Mouse (Mus musculus) thymus, adult 2 months (tissue): ENCODE data around the gene Agrp.

Source experiments
- CTCF ChIP-seq: fragments of 200-500 bp; IDR thresholded peaks from 2 replicates; pipeline ENCODE4 v1.5.1; 2012; ENCODE audit warnings: mild to moderate bottlenecking, control low read depth, low read length, moderate library complexity, borderline replicate concordance; ENCODE audit not compliant: control insufficient read depth, poor library complexity, insufficient read depth; ENCODE audit errors: extremely low read depth
- POLR2A ChIP-seq: fragments of 200-500 bp; IDR thresholded peaks from 2 replicates; pipeline ENCODE4 v1.6.1; 2012; ENCODE audit warnings: mild to moderate bottlenecking, low read length, control low read depth, moderate library complexity; ENCODE audit not compliant: control insufficient read depth, poor library complexity, insufficient read depth; ENCODE audit errors: extremely low read depth

GRCm38 (mm10) chr8:105545249-105545648 lies 91.9 kb downstream of the Agrp start:
- TF ChIP-seq CTCF = no peak
- TF ChIP-seq POLR2A = no peak
